In genomic region chr7:99553222-99553884, GRCm38 (mm10) we compare ENCODE assay signal across 9 mouse cellular contexts. TPM values are rescaled to one million over a fixed set of nuclear protein-coding genes. Genes with fewer than 3 reads are reported as not detected.
DNase-seq lines count a peak whose midpoint lies in the region; ATAC-seq and TF ChIP-seq lines count a peak whose summit lies in the region.
"Had no signal": no experiment of that assay in that cellular context is flagged by ENCODE, and none has a peak within 500 bp of the region (broad histone marks: within the 10 kb centered on the region; RNA-seq: fewer than 3 reads in every experiment).

No protein-coding gene starts in this region.

- ATAC-seq in hindbrain, postnatal 0 days: no peak
- ATAC-seq in hindbrain, embryonic 11.5 days (ENCODE audit: low FRiP score): no peak
- no peak for ATAC-seq in embryonic facial prominence, embryonic 15.5 days (ENCODE audit: insufficient number of reproducible peaks, low FRiP score, low TSS enrichment, low read depth)

- H3K4me2 ChIP-seq in hindbrain, postnatal 0 days (ENCODE audit: low read depth, low read length): no peak overlapping the region
- no peak overlapping the region for H3K4me2 ChIP-seq in hindbrain, embryonic 11.5 days (replicated peaks; ENCODE audit: low read depth, low read length)
- no peak overlapping the region for H3K4me2 ChIP-seq in embryonic facial prominence, embryonic 15.5 days (replicated peaks)

- 35% methylated on average over 9 of the region's 9 CpGs for WGBS in hindbrain, postnatal 0 days
- 46% methylated on average over 9 of the region's 9 CpGs for WGBS in hindbrain, embryonic 11.5 days
- 34% methylated on average over 9 of the region's 9 CpGs for WGBS in embryonic facial prominence, embryonic 15.5 days
- 47% methylated on average over 9 of the region's 9 CpGs for WGBS in small intestine, adult 2 months

- H3K36me3 ChIP-seq in hindbrain, postnatal 0 days (ENCODE audit: insufficient read depth, low read length): no peaks in the 10 kb centered on the region; the same call in 1 of the 2 replicates
- H3K36me3 ChIP-seq in hindbrain, embryonic 11.5 days (ENCODE audit: control insufficient read depth, insufficient read depth, low read length): no peaks in the 10 kb centered on the region
- H3K36me3 ChIP-seq in embryonic facial prominence, embryonic 15.5 days: no peaks in the 10 kb centered on the region
- H3K36me3 ChIP-seq in small intestine, adult 2 months (ENCODE audit: control insufficient read depth, insufficient read depth, low read length): peaks cover 13% of the 10 kb centered on the region; the same call in 1 of the 2 replicates

- no peak for DNase-seq in hindbrain, postnatal 0 days (ENCODE audit: low spot score)
- DNase-seq in hindbrain, embryonic 11.5 days (ENCODE audit: low spot score): no peak
- peak; percentile 51 to 61 for DNase-seq in kidney, postnatal 36 days
- DNase-seq in thymus, postnatal 36 days: no peak
- no peak for DNase-seq in B cell, adult 2 months
- DNase-seq in ovary, adult 18-20 months (ENCODE audit: low spot score): no peak

- no peak overlapping the region for H3K9ac ChIP-seq in hindbrain, postnatal 0 days (replicated peaks; ENCODE audit: low read length)
- H3K9ac ChIP-seq in hindbrain, embryonic 11.5 days (ENCODE audit: low read depth, low read length): no peak overlapping the region
- no peak overlapping the region for H3K9ac ChIP-seq in embryonic facial prominence, embryonic 15.5 days

- TF ChIP-seq CTCF in hindbrain, postnatal 0 days (IDR thresholded peaks at IDR 0.05; ENCODE audit: low read depth): no peak
- no peak for TF ChIP-seq CTCF in small intestine, adult 2 months (IDR thresholded peaks at IDR 0.05; ENCODE audit: extremely low read depth, insufficient read length, insufficient replicate concordance, low read depth, low read length)

- 0 out of 2 replicates have a peak, but pooled peaks cover 10% of the 10 kb centered on the region for H3K4me1 ChIP-seq in hindbrain, postnatal 0 days (ENCODE audit: insufficient read depth, low read length)
- H3K4me1 ChIP-seq in hindbrain, embryonic 11.5 days (replicated peaks; ENCODE audit: control insufficient read depth, insufficient read depth, low read length): peaks cover 2% of the 10 kb centered on the region; the same call in 1 of the 2 replicates
- peaks cover 34% of the 10 kb centered on the region for H3K4me1 ChIP-seq in embryonic facial prominence, embryonic 15.5 days
- H3K4me1 ChIP-seq in small intestine, adult 2 months (ENCODE audit: control insufficient read depth, insufficient read depth, insufficient read length, low read length): peaks cover 3% of the 10 kb centered on the region; the same call in 1 of the 2 replicates

- H3K27ac ChIP-seq in hindbrain, postnatal 0 days: peak overlapping the region; percentile 13; the same call in 1 of the 2 replicates
- no peak overlapping the region for H3K27ac ChIP-seq in hindbrain, embryonic 11.5 days (ENCODE audit: low read depth, low read length)
- H3K27ac ChIP-seq in embryonic facial prominence, embryonic 15.5 days (replicated peaks): peak overlapping the region; percentile 65
- peak overlapping the region; percentile 30; the same call in 1 of the 2 replicates for H3K27ac ChIP-seq in small intestine, adult 2 months (ENCODE audit: insufficient read depth, low read depth, low read length)

- TF ChIP-seq POLR2A in small intestine, adult 2 months (IDR thresholded peaks at IDR 0.05; ENCODE audit: low read depth, low read length): no peak

- no peaks in the 10 kb centered on the region for H3K9me3 ChIP-seq in hindbrain, postnatal 0 days (ENCODE audit: low read length)
- no peaks in the 10 kb centered on the region for H3K9me3 ChIP-seq in hindbrain, embryonic 11.5 days (ENCODE audit: control insufficient read depth, low read length)
- no peaks in the 10 kb centered on the region for H3K9me3 ChIP-seq in embryonic facial prominence, embryonic 15.5 days (replicated peaks)
- H3K9me3 ChIP-seq: G1E had no signal

- H3K4me3 ChIP-seq in hindbrain, postnatal 0 days (ENCODE audit: low read length): no peak overlapping the region
- no peak overlapping the region for H3K4me3 ChIP-seq in hindbrain, embryonic 11.5 days (ENCODE audit: low read depth, low read length)
- no peak overlapping the region for H3K4me3 ChIP-seq in embryonic facial prominence, embryonic 15.5 days (replicated peaks)
- no peak overlapping the region for H3K4me3 ChIP-seq in small intestine, adult 2 months (ENCODE audit: low read depth, low read length)

- no peaks in the 10 kb centered on the region for H3K27me3 ChIP-seq in hindbrain, postnatal 0 days (ENCODE audit: insufficient read depth, low read length)
- H3K27me3 ChIP-seq in hindbrain, embryonic 11.5 days (ENCODE audit: control insufficient read depth, insufficient read depth, low read length): no peaks in the 10 kb centered on the region
- H3K27me3 ChIP-seq in embryonic facial prominence, embryonic 15.5 days: no peaks in the 10 kb centered on the region
- no peaks in the 10 kb centered on the region for H3K27me3 ChIP-seq in small intestine, adult 2 months (ENCODE audit: control insufficient read depth, insufficient read depth, low read length)

RNA-seq across cellular contexts. Expression of gene Arrb1, which starts 18.1 kb away (rescaled TPM):
- 106 and 113 TPM in 2 replicates for total RNA-seq in hindbrain, postnatal 0 days (2014; rRNA removed)
- 13.5 and 13.7 TPM in 2 replicates for polyA plus RNA-seq in hindbrain, postnatal 0 days (2015; fragmentation: Nextera tagmentation; extraction: Ambion mirVana)
- 4.5 and 5.4 TPM in 2 replicates for polyA plus RNA-seq in hindbrain, embryonic 11.5 days (2014; fragmentation: Nextera tagmentation; extraction: Ambion mirVana)
- 5.5 and 7.2 TPM in 2 replicates for polyA plus RNA-seq in embryonic facial prominence, embryonic 15.5 days (2015; fragmentation: Nextera tagmentation; extraction: Ambion mirVana)
- polyA plus RNA-seq in small intestine, adult 2 months (2012; rRNA removed): 34.3 and 66.7 TPM in 2 replicates

Comparison
In these comparisons a context has a peak if more than half of its experiments do, and no peak if none do; other contexts are left out.
1. DNase-seq: peak in kidney, postnatal 36 days (2 of 2); none in hindbrain, postnatal 0 days (single experiment), hindbrain, embryonic 11.5 days (single experiment), thymus, postnatal 36 days (0 of 2), B cell, adult 2 months (0 of 2) and ovary, adult 18-20 months (single experiment).